Mouse (Mus musculus): Measurements from ENCODE around the gene Nat8f6.

DNA sequence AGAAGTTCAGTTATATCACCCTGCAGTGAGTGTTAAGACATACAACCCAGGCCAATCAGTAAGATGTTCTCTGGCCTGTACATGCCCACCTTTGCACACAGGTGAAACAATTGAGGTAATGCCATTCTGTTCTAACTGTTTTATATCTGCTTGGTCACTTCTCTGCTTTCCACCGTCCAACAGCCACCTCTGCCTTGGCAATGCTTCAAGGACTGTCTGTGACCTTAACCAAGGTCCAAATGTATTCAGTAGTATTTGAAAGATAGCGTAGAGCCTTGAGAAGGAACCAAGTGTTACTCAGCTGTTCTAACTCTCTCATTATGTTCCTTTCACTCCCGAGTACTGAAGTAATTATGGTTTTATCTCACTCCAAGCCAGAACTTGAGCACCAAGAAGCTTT lies 41.8 kb upstream of the Nat8f6 start:
- TF ChIP-seq POLR2A (IDR thresholded peaks at IDR 0.05; ENCODE audit: insufficient read depth, low read length) (no peak), CTCF (IDR thresholded peaks at IDR 0.05; ENCODE audit: low read depth, low read length) (no peak), EP300 (IDR thresholded peaks at IDR 0.05; ENCODE audit: insufficient read depth, low read depth, low read length) (no peak)

All from ES-Bruce4 (cell line).